In genomic region chr13:30888480-30888879, GRCm38 (mm10) we compare ENCODE assay signal across 8 mouse cellular contexts. TPM values are rescaled to one million over a fixed set of nuclear protein-coding genes. Genes with fewer than 3 reads are reported as not detected.
DNase-seq lines count a peak whose midpoint lies in the region; ATAC-seq lines count a peak whose summit lies in the region.

No protein-coding gene starts in this region.

- H3K27me3 ChIP-seq in lung, embryonic 16.5 days (ENCODE audit: control insufficient read depth, insufficient read depth, low read depth, low read length): no peaks in the 10 kb centered on the region

- H3K27ac ChIP-seq in lung, embryonic 16.5 days (ENCODE audit: low read length): no peak overlapping the region

- H3K4me1 ChIP-seq in lung, embryonic 16.5 days (replicated peaks; ENCODE audit: control insufficient read depth, insufficient read depth, low read length): no peaks in the 10 kb centered on the region

- no peaks in the 10 kb centered on the region for H3K9me3 ChIP-seq in lung, embryonic 16.5 days (ENCODE audit: control insufficient read depth, low read length)

- 15% methylated on average over 3 of the region's 3 CpGs for WGBS in lung, embryonic 16.5 days

- H3K36me3 ChIP-seq in lung, embryonic 16.5 days (ENCODE audit: control insufficient read depth, insufficient read depth, low read length): peaks cover 5% of the 10 kb centered on the region

- intact Hi-C loops in gastrocnemius, postnatal 14 days (cut with DNase I; ENCODE audit: low total_unique reads): no loop called here

- DNase-seq in ZHBTc4 (ENCODE audit: low read depth, low spot score): peak; percentile 83
- DNase-seq in cerebellum, postnatal 36 days: peak; percentile 63 to 65
- peak; percentile 70 for DNase-seq in gastrocnemius, postnatal 14 days
- DNase-seq in kidney, postnatal 14 days: peak; percentile 75
- DNase-seq in retina, postnatal 7 days (ENCODE audit: low read depth, low spot score): peak; percentile 51
- peak; percentile 81 for DNase-seq in urinary bladder, postnatal 14 days (ENCODE audit: low spot score)

- H3K4me3 ChIP-seq in lung, embryonic 16.5 days (ENCODE audit: low read length): no peak overlapping the region

- ATAC-seq in CD4-positive, CD25-positive, alpha-beta regulatory T cell, adult 4 months: peak; percentile 91
- peak; percentile 64 for ATAC-seq in lung, embryonic 16.5 days (ENCODE audit: low read depth)

- no peak overlapping the region for H3K4me2 ChIP-seq in lung, embryonic 16.5 days (ENCODE audit: low read depth, low read length)

- H3K9ac ChIP-seq in lung, embryonic 16.5 days (ENCODE audit: low read length): no peak overlapping the region

RNA-seq across cellular contexts. Expression of gene Hus1b, which starts 59.1 kb away (rescaled TPM):
- polyA plus RNA-seq in CD4-positive, CD25-positive, alpha-beta regulatory T cell, adult 4 months (2017; shearing (Covaris generic)): under 1 TPM; 0.46 to 0.73 TPM
- under 1 TPM in 1 of 2 experiments, not detected in 1; 0.47 TPM for total RNA-seq in gastrocnemius, postnatal 14 days (2021)
- not detected in 2 replicates for polyA plus RNA-seq in lung, embryonic 16.5 days (2015; fragmentation: Nextera tagmentation; extraction: Ambion mirVana)
